9 mouse cellular contexts compared by ENCODE assay signal in genomic region chr3:30595111-30595832, GRCm38 (mm10). TPM values are rescaled to one million over a fixed set of nuclear protein-coding genes. Genes with fewer than 3 reads are reported as not detected.
DNase-seq lines count a peak whose midpoint lies in the region; ATAC-seq and TF ChIP-seq lines count a peak whose summit lies in the region.
"Had no signal": no experiment of that assay in that cellular context is flagged by ENCODE, and none has a peak within 500 bp of the region (broad histone marks: within the 10 kb centered on the region; RNA-seq: fewer than 3 reads in every experiment).

No protein-coding gene starts in this region.

- peak overlapping the region; percentile 75 for H3K9ac ChIP-seq in intestine, embryonic 14.5 days (ENCODE audit: low read length)
- peak overlapping the region; percentile 85 for H3K9ac ChIP-seq in limb, embryonic 14.5 days (ENCODE audit: low read depth, low read length, severe bottlenecking)
- peak overlapping the region; percentile 86 for H3K9ac ChIP-seq in midbrain, embryonic 14.5 days (replicated peaks; ENCODE audit: low read length)

- peak; percentile 31 for DNase-seq in CD4-positive helper T cell, adult 2 months (ENCODE audit: low read depth, low spot score)
- peak; percentile 71 for DNase-seq in R1 (ENCODE audit: low read depth, low spot score)
- DNase-seq in embryo, embryonic 10 days (ENCODE audit: low spot score): peak; percentile 74
- peak; percentile 76 for DNase-seq in intestine, embryonic 14.5 days (ENCODE audit: low spot score)
- peak; percentile 38 for DNase-seq in limb, embryonic 14.5 days (ENCODE audit: low spot score)
- peak; percentile 83 for DNase-seq in midbrain, embryonic 14.5 days
- DNase-seq in thymus, postnatal 4 days: peak; percentile 37

- H3K4me1 ChIP-seq in intestine, embryonic 14.5 days (replicated peaks; ENCODE audit: control insufficient read depth, insufficient read depth, low read length): peaks cover 4% of the 10 kb centered on the region; the same call in 1 of the 2 replicates
- H3K4me1 ChIP-seq in limb, embryonic 14.5 days (ENCODE audit: control insufficient read depth, insufficient read depth, low read length): peaks cover 13% of the 10 kb centered on the region
- H3K4me1 ChIP-seq in midbrain, embryonic 14.5 days (ENCODE audit: control insufficient read depth, insufficient read depth, low read length): no peaks in the 10 kb centered on the region

- H3K36me3 ChIP-seq in intestine, embryonic 14.5 days (ENCODE audit: control insufficient read depth, insufficient read depth, low read length): no peaks in the 10 kb centered on the region
- no peaks in the 10 kb centered on the region for H3K36me3 ChIP-seq in limb, embryonic 14.5 days (ENCODE audit: control insufficient read depth, insufficient read depth, low read length)
- no peaks in the 10 kb centered on the region for H3K36me3 ChIP-seq in midbrain, embryonic 14.5 days (ENCODE audit: control insufficient read depth, insufficient read depth, low read length)

- TF ChIP-seq POLR2A in limb, embryonic 14.5 days (IDR thresholded peaks at IDR 0.05; ENCODE audit: borderline replicate concordance, extremely low read depth, insufficient read depth, insufficient read length): peak; percentile 27; the same call in 1 of the 2 replicates

- H3K27ac ChIP-seq in intestine, embryonic 14.5 days (ENCODE audit: low read depth): no peak overlapping the region
- peak overlapping the region; percentile 22 for H3K27ac ChIP-seq in limb, embryonic 14.5 days (replicated peaks; ENCODE audit: low read depth, low read length)
- peak overlapping the region; percentile 82 for H3K27ac ChIP-seq in midbrain, embryonic 14.5 days (replicated peaks; ENCODE audit: low read depth, low read length)

- peaks cover 9% of the 10 kb centered on the region; the same call in 1 of the 2 replicates for H3K27me3 ChIP-seq in intestine, embryonic 14.5 days (replicated peaks; ENCODE audit: control insufficient read depth, insufficient read depth, low read length)
- H3K27me3 ChIP-seq in limb, embryonic 14.5 days (ENCODE audit: control insufficient read depth, insufficient read depth, low read length): no peaks in the 10 kb centered on the region
- H3K27me3 ChIP-seq in midbrain, embryonic 14.5 days (ENCODE audit: control insufficient read depth, insufficient read depth, low read length): no peaks in the 10 kb centered on the region; the same call in 1 of the 2 replicates

- peak overlapping the region; percentile 91 for H3K4me2 ChIP-seq in intestine, embryonic 14.5 days (ENCODE audit: low read length)
- H3K4me2 ChIP-seq in limb, embryonic 14.5 days (replicated peaks; ENCODE audit: low read depth, low read length, severe bottlenecking): peak overlapping the region; percentile 71
- peak overlapping the region; percentile 71 for H3K4me2 ChIP-seq in midbrain, embryonic 14.5 days (ENCODE audit: low read length)

- under 1% methylated on average over 62 of the region's 62 CpGs for WGBS in intestine, embryonic 14.5 days
- 1% methylated on average over 61 of the region's 62 CpGs for WGBS in limb, embryonic 14.5 days
- under 1% methylated on average over 62 of the region's 62 CpGs for WGBS in midbrain, embryonic 14.5 days

- peak; percentile 18 for ATAC-seq in granulocyte monocyte progenitor cell, adult 5-6 weeks (replicated peaks; ENCODE audit: poor library complexity, severe bottlenecking)
- peak; percentile 33; the same call in 1 of the 2 replicates for ATAC-seq in intestine, embryonic 14.5 days (replicated peaks; ENCODE audit: low FRiP score, low TSS enrichment, low read depth)
- peak; percentile 70 for ATAC-seq in limb, embryonic 14.5 days (ENCODE audit: low FRiP score, low read depth)
- peak; percentile 77 for ATAC-seq in midbrain, embryonic 14.5 days (ENCODE audit: low FRiP score, low TSS enrichment)

- H3K4me3 ChIP-seq in intestine, embryonic 14.5 days (ENCODE audit: low read depth, low read length): peak overlapping the region; percentile 70
- H3K4me3 ChIP-seq in limb, embryonic 14.5 days (replicated peaks; ENCODE audit: low read length): peak overlapping the region; percentile 73
- H3K4me3 ChIP-seq in midbrain, embryonic 14.5 days (replicated peaks; ENCODE audit: low read depth, low read length): peak overlapping the region; percentile 83

- no peaks in the 10 kb centered on the region for H3K9me3 ChIP-seq in intestine, embryonic 14.5 days (ENCODE audit: control insufficient read depth, low read length)
- no peaks in the 10 kb centered on the region for H3K9me3 ChIP-seq in limb, embryonic 14.5 days (ENCODE audit: control insufficient read depth, low read length)
- no peaks in the 10 kb centered on the region for H3K9me3 ChIP-seq in midbrain, embryonic 14.5 days (ENCODE audit: control insufficient read depth, low read length)

RNA-seq across cellular contexts. Expression of gene Actrt3, which starts 4.5 kb away (rescaled TPM):
- not detected in 2 replicates for total RNA-seq in granulocyte monocyte progenitor cell, adult 5-6 weeks (2014; fragmentation: Nextera tagmentation)
- total RNA-seq in granulocyte monocyte progenitor cell, adult 5-6 weeks (2017): not detected in 2 replicates
- polyA plus RNA-seq in intestine, embryonic 14.5 days (2014; fragmentation: Nextera tagmentation; extraction: Ambion mirVana): 0.09 and 0.23 TPM in 2 replicates
- polyA plus RNA-seq in limb, embryonic 14.5 days (2012; rRNA removed): 0.11 TPM in 1 of 2 replicates, not detected in the other
- polyA plus RNA-seq in limb, embryonic 14.5 days (2014; fragmentation: Nextera tagmentation; extraction: Ambion mirVana): 0.10 TPM in 1 of 2 replicates, not detected in the other
- polyA plus RNA-seq in midbrain, embryonic 14.5 days (2014; fragmentation: Nextera tagmentation; extraction: Ambion mirVana): 0.15 and 0.38 TPM in 2 replicates
- total RNA-seq: gastrocnemius, adult 8-10 months had no signal

RNA-seq across cellular contexts. Expression of gene Mynn, which starts 6.6 kb away (rescaled TPM):
- 8.8 and 15.1 TPM in 2 replicates for total RNA-seq in granulocyte monocyte progenitor cell, adult 5-6 weeks (2014; fragmentation: Nextera tagmentation)
- total RNA-seq in granulocyte monocyte progenitor cell, adult 5-6 weeks (2017): 21.8 and 29.6 TPM in 2 replicates
- 26.7 and 28.7 TPM in 2 replicates for polyA plus RNA-seq in intestine, embryonic 14.5 days (2014; fragmentation: Nextera tagmentation; extraction: Ambion mirVana)
- polyA plus RNA-seq in limb, embryonic 14.5 days (2012; rRNA removed): 22.3 TPM in 2 replicates
- 30.6 and 32.0 TPM in 2 replicates for polyA plus RNA-seq in limb, embryonic 14.5 days (2014; fragmentation: Nextera tagmentation; extraction: Ambion mirVana)
- polyA plus RNA-seq in midbrain, embryonic 14.5 days (2014; fragmentation: Nextera tagmentation; extraction: Ambion mirVana): 32.8 and 41.8 TPM in 2 replicates

RNA-seq across cellular contexts. Expression of gene Mecom, which starts 47.5 kb away (rescaled TPM):
- 1.9 TPM in 1 of 2 replicates, not detected in the other for total RNA-seq in granulocyte monocyte progenitor cell, adult 5-6 weeks (2014; fragmentation: Nextera tagmentation)
- total RNA-seq in granulocyte monocyte progenitor cell, adult 5-6 weeks (2017): 0.72 and 0.90 TPM in 2 replicates
- polyA plus RNA-seq in intestine, embryonic 14.5 days (2014; fragmentation: Nextera tagmentation; extraction: Ambion mirVana): 15.2 and 17.6 TPM in 2 replicates
- 35.8 and 38.6 TPM in 2 replicates for polyA plus RNA-seq in limb, embryonic 14.5 days (2012; rRNA removed)
- 42.2 and 61.6 TPM in 2 replicates for polyA plus RNA-seq in limb, embryonic 14.5 days (2014; fragmentation: Nextera tagmentation; extraction: Ambion mirVana)
- polyA plus RNA-seq in midbrain, embryonic 14.5 days (2014; fragmentation: Nextera tagmentation; extraction: Ambion mirVana): 4.6 and 10.1 TPM in 2 replicates

RNA-seq across cellular contexts. Expression of gene Lrriq4, which starts 49.0 kb away (rescaled TPM):
- not detected in 2 replicates for total RNA-seq in granulocyte monocyte progenitor cell, adult 5-6 weeks (2014; fragmentation: Nextera tagmentation)
- total RNA-seq in granulocyte monocyte progenitor cell, adult 5-6 weeks (2017): not detected in 2 replicates
- not detected in 2 replicates for polyA plus RNA-seq in intestine, embryonic 14.5 days (2014; fragmentation: Nextera tagmentation; extraction: Ambion mirVana)
- polyA plus RNA-seq in limb, embryonic 14.5 days (2012; rRNA removed): not detected in 2 replicates
- not detected in 2 replicates for polyA plus RNA-seq in limb, embryonic 14.5 days (2014; fragmentation: Nextera tagmentation; extraction: Ambion mirVana)
- not detected in 2 replicates for polyA plus RNA-seq in midbrain, embryonic 14.5 days (2014; fragmentation: Nextera tagmentation; extraction: Ambion mirVana)
- total RNA-seq: gastrocnemius, adult 8-10 months had no signal

RNA-seq across cellular contexts. Expression of gene Lrrc34, which starts 52.4 kb away (rescaled TPM):
- total RNA-seq in granulocyte monocyte progenitor cell, adult 5-6 weeks (2014; fragmentation: Nextera tagmentation): not detected in 2 replicates
- 0.56 TPM in 1 of 2 replicates, not detected in the other for total RNA-seq in granulocyte monocyte progenitor cell, adult 5-6 weeks (2017)
- 0.49 and 0.60 TPM in 2 replicates for polyA plus RNA-seq in intestine, embryonic 14.5 days (2014; fragmentation: Nextera tagmentation; extraction: Ambion mirVana)
- polyA plus RNA-seq in limb, embryonic 14.5 days (2012; rRNA removed): 0.27 and 0.52 TPM in 2 replicates
- 0.76 and 1.3 TPM in 2 replicates for polyA plus RNA-seq in limb, embryonic 14.5 days (2014; fragmentation: Nextera tagmentation; extraction: Ambion mirVana)
- polyA plus RNA-seq in midbrain, embryonic 14.5 days (2014; fragmentation: Nextera tagmentation; extraction: Ambion mirVana): 0.82 and 1.1 TPM in 2 replicates
- total RNA-seq: gastrocnemius, adult 8-10 months had no signal

Comparison
In these comparisons a context has a peak if more than half of its experiments do, and no peak if none do; other contexts are left out.
1. DNase-seq: peak in every context shown above with its lines; median percentile 83 in midbrain, embryonic 14.5 days; 76 in intestine, embryonic 14.5 days; 74 in embryo, embryonic 10 days; 71 in R1; 38 in limb, embryonic 14.5 days; 37 in thymus, postnatal 4 days; 31 in CD4-positive helper T cell, adult 2 months.
2. ATAC-seq: peak in every context shown above with its lines; median percentile 77 in midbrain, embryonic 14.5 days; 70 in limb, embryonic 14.5 days; 33 in intestine, embryonic 14.5 days; 18 in granulocyte monocyte progenitor cell, adult 5-6 weeks.